Mouse (Mus musculus) left cerebral cortex, adult 9 months (tissue): ENCODE measurements around the gene Maz.

Source experiments
- DNase-seq, 2 experiments: peaks; one replicate each; pipeline ENCODE4 v3.0.0; 2022; ENCODE audit warnings: low spot score in 2 of 2

The Maz gene

DNA sequence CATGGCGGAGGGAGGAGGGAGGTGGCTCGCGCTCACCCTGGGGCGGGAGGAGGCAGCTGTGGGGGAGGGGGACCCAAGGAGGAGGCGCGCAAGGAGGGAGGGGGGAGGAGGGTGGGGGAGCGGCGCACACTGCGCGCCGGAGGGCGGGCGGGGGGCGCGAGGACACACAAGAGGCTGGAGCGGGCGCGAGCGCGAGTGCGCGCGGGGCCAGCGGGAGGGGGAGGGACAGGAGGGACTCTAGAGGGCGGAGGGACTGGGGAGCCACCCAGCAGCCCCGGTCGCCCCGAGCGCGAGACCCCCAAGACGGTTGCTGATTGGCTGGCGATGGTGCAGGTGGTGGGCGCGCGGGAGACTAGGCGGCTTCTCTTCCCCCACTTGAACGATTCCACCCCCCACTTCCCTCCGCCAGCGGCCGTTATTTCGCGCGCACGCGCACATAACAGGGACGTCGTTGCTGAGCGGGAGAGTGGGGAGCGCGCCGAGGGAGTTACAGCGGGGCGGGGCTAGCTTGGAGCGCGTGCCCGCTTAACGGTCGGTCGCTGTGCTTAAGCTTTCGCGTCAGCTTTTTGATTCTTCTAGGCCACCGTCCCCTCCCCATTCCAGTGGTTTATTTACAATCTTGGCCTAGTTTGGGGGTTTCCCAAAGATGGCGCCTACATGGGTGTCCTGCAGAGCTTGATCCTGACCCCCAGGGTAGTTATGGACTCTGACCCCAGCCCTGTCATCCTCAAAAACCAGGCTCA is at the start of gene Maz:
Maz (minus strand) TSS at position 54 of the 743 bp plus-strand sequence.
- peak; percentile 98 to 99 for DNase-seq

DNA sequence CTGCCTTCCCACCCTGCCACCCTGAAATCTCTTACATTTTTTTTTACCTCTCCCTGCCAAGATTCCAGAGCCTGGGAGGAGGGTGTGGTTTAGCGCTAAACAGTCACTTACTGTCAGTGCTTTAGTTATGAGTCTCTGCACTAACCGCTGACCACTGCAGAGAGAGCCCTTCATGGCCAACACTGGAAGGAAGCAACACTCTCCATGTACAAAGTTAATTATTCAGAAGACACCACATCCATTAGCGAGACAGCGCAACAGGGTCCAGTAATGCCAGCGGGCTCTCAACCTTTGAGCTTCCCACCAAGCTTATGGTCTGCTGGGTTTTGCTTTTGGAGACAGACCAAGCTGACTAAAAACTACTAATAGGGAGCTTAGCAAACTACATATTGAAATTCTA is 49.4 kb upstream of the Maz start:
- no peak for DNase-seq

- no peak for DNase-seq
Observed at GRCm38 (mm10) chr7:127073221-127073620, 46.4 kb upstream of the Maz start.

DNA sequence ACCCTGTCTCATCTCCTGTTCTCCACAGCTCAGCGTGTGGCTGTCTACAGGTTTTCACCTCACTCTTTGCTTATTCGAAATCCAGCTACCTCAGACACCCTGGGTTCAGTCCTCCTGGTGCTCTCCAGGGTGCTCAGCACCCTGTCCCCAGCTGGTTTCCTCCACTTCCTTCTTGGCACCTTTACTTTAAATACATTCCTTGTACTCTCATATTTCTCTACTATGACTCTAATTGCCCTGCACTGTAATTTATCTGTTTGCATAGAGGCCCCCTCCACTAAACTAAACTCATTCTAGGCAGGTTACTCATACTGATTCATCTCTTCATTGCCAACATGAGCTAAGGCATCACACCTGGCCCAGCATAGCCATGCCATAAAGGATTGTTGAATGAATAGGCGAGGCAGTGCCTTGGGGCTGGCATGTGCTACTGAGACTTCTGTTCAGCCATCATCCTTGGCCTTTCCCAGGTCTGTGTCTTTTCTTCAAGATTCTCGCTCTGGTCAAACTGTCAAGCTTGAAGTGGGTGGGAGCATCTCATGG is 44.1 kb upstream of the Maz start:
- DNase-seq = no peak

GRCm38 (mm10) chr7:127066317-127066716 is 39.5 kb upstream of the Maz start:
- DNase-seq = no peak

- no peak for DNase-seq
Observed at GRCm38 (mm10) chr7:127065538-127065937, 38.7 kb upstream of the Maz start.

- peak in 1 of 2 experiments; percentile 9 for DNase-seq
Observed at GRCm38 (mm10) chr7:127055026-127055585, 28.3 kb upstream of the Maz start.

- DNase-seq = peak in 1 of 2 experiments; percentile 93
Observed at GRCm38 (mm10) chr7:127041851-127042672, 15.2 kb upstream of the Maz start, which contains the start of gene Kif22. Gene Kif22, minus strand, starts transcription at chr7:127042471.

- no peak for DNase-seq
Observed at GRCm38 (mm10) chr7:127031244-127031643, 4.4 kb upstream of the Maz start.

GRCm38 (mm10) chr7:127030172-127030571 is 3.3 kb upstream of the Maz start:
- DNase-seq = no peak

DNA sequence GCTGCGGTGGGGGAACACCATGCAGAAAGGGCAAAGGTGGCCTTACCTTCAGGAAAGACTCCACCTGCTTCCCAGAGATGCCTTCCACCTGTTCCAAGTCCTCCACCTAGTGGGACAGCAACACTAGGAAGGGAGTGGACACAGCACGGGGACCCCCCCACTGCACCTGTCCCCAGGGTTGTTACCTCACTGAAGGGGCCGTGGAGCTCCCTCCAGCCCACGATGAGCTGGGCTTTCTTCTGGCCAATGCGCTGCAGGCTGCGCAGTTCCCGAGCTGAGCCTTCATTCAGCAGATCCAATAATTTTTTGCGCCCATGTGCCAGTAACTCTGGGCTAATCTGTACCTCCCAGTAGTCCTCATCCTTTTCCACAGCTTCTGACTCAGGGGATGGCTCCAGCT is 1.0 kb upstream of the Maz start:
- DNase-seq = no peak

- no peak for DNase-seq
Observed at GRCm38 (mm10) chr7:127026616-127026983, 237 bp downstream of the Maz start.

- no peak for DNase-seq
Observed at GRCm38 (mm10) chr7:127026161-127026600, 656 bp downstream of the Maz start.

DNA sequence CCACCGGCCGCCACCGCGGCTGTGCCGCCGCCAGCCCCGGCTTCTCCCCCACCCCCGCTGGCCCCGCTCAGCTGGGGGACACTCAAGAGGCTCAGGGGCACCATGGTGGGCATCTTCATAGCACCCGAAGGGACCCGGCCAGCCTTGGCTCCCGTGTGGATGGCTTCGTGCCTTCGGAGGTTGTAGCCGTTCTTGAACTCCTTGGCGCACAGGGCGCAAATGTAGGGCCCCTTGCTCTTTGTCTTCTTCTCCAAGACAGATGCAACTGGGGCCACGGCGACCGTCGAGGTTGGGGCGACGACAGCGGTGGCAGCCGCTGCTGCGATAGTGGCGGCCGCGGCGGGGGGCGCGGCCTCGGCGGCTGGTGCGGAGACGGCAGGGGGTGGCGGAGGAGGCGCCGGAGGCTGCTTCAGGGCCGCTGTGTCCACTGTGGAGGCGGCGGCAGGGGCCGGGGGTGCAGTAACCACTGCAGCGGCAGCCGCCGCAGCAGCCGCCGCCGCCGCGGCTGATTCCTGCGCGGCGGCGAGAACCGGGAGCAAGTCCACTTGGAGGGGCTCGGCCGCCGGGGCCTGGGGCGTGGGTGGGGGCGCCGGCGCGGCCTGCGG is 1.2 kb downstream of the Maz start:
- DNase-seq = no peak

DNA sequence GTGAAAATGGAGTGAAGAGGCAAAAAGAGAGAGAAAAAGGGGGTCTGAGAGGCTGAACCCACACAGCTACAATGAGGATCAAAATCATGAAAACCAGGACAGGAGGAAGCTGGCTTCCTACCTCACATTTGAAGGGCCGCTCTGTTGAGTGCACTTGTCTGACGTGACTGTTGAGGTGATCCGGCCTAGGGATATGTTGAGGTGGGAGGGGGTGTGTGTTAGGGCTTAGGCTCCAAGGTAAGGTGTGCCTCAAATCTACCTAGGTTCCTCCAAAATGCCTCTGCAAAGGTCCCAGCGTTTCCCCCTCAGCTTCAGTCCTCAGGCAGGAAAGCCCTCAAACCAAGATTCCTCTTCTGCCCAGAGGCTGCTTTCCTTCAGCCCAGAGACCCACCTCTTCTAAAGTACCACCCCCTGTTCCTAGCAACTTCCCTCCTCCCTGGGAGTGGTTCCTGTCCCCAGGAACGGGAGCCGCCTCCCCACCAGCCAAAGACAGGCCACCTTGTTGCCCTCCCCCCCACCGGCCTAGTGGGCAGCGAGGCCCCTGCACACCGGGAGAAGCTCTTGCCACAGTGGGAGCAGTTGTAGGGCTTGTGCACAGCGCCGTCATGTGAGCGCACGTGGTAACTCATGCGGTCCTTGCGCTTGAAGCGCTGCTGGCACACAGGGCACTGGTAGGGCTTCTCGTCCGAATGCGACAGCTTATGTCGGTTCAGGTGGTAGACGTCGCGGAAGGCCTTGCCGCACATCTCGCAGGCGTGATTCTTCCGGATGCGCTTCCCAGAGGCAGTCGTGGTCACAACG is 1.9 kb downstream of the Maz start:
- peak in 1 of 2 experiments; percentile 84 for DNase-seq

DNA sequence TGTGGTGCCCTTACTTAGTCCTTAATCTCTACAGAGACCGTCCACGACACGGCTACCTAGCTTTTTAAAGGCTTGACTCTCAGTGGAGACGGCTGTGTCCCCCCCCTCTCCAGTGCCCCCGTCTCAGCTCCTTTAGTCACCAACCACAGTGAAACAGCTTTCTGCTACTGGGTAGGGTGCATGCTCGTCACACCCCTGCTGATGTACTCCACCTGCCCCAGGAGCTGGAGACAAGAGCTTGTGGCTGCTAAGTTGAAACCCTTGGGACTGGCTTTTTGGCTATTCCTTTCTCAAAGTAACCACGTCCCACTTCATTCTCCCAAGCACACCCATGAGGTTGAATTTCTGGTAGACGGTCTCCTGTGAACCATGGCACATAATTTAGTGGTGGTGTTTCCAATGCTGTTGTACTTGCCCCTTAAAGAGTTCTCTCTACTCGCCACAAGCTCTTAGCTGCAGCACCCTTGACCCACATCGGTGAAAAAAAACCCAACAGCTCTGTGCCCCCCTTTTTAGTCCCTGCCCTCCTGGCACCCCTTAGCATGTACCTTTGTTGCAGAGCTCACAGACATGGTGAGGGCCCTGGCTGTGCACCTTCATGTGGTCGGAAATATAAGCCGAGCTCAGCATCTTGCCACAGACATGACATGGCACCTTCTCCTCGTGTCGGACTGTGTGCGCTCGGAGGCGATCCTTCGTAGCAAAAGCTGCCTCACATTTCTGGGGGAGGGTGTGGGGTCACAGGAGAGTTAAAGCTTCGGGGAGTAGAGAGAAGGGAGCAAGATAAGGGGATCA is 2.7 kb downstream of the Maz start:
- DNase-seq = no peak

- no peak for DNase-seq
Observed at GRCm38 (mm10) chr7:127023272-127023691, 3.6 kb downstream of the Maz start.

GRCm38 (mm10) chr7:127022528-127023271 is 4.1 kb downstream of the Maz start:
- no peak for DNase-seq
